Mouse (Mus musculus): ENCODE data around the gene Vav3. TPM values are rescaled to one million over a fixed set of nuclear protein-coding genes. Genes with fewer than 3 reads are reported as not detected.
A peak's percentile ranks its signal among the peaks of the same experiment; 100 is the strongest.

Gene Vav3
- polyA plus RNA-seq, 1 experiment: 2.2 TPM

- Histone ChIP-seq H3K79me3 (ENCODE audit: low read depth) (no peaks in the 10 kb centered on the region), H3K4me3 (ENCODE audit: insufficient read depth, poor library complexity, severe bottlenecking) (no peak overlapping the region), H3K36me3 (ENCODE audit: control insufficient read depth, insufficient read depth) (no peaks in the 10 kb centered on the region), H3K27me3 (ENCODE audit: control insufficient read depth, insufficient read depth, insufficient read length) (no peaks in the 10 kb centered on the region), H3ac (ENCODE audit: control insufficient read depth, insufficient read length, low read depth) (no peak overlapping the region), H3K79me2 (ENCODE audit: control insufficient read depth, insufficient read depth) (no peaks in the 10 kb centered on the region)
- no peak for TF ChIP-seq MAX (IDR thresholded peaks at IDR 0.05)
- TF ChIP-seq CEBPB (IDR thresholded peaks at IDR 0.05; ENCODE audit: low read depth): peak; percentile 24
Measured at GRCm38 (mm10) chr3:109421019-109421418, 80.6 kb downstream of the Vav3 start.

- TF ChIP-seq MAX (IDR thresholded peaks at IDR 0.05): no peak
- no peak for TF ChIP-seq FOSL1 (IDR thresholded peaks at IDR 0.05; ENCODE audit: insufficient read depth, low read length, poor library complexity, severe bottlenecking)
- no peak for TF ChIP-seq CTCF (IDR thresholded peaks at IDR 0.05; ENCODE audit: control insufficient read depth, insufficient read depth, insufficient read length)
- no peak for TF ChIP-seq USF1 (IDR thresholded peaks at IDR 0.05; ENCODE audit: low read depth)
- no peak for TF ChIP-seq CEBPB (IDR thresholded peaks at IDR 0.05; ENCODE audit: low read depth)
- no peak for TF ChIP-seq MYOG (IDR thresholded peaks at IDR 0.05; ENCODE audit: control insufficient read depth, extremely low read depth, insufficient read length)
- TF ChIP-seq MYOD1 (IDR thresholded peaks at IDR 0.05; ENCODE audit: control insufficient read depth, insufficient read length, low read depth): no peak
- Histone ChIP-seq H3ac (ENCODE audit: control insufficient read depth, insufficient read length, low read depth) (no peak overlapping the region), H3K79me3 (ENCODE audit: low read depth) (no peaks in the 10 kb centered on the region), H3K36me3 (ENCODE audit: control insufficient read depth, insufficient read depth) (no peaks in the 10 kb centered on the region), H3K27me3 (ENCODE audit: control insufficient read depth, insufficient read depth, insufficient read length) (no peaks in the 10 kb centered on the region), H3K4me3 (ENCODE audit: insufficient read depth, poor library complexity, severe bottlenecking) (no peak overlapping the region), H3K79me2 (ENCODE audit: control insufficient read depth, insufficient read depth) (no peaks in the 10 kb centered on the region)
Measured at GRCm38 (mm10) chr3:109423440-109424079, 83.1 kb downstream of the Vav3 start.

GRCm38 (mm10) chr3:109431285-109431684, 90.8 kb downstream of the Vav3 start:
- no peaks in the 10 kb centered on the region for H3K79me2 ChIP-seq (ENCODE audit: control insufficient read depth, insufficient read depth)
- TF ChIP-seq MYOD1 (IDR thresholded peaks at IDR 0.05; ENCODE audit: control insufficient read depth, insufficient read length, low read depth): no peak
- no peak for TF ChIP-seq CEBPB (IDR thresholded peaks at IDR 0.05; ENCODE audit: low read depth)
- no peak for TF ChIP-seq FOSL1 (IDR thresholded peaks at IDR 0.05; ENCODE audit: insufficient read depth, low read length, poor library complexity, severe bottlenecking)
- TF ChIP-seq MYOG (IDR thresholded peaks at IDR 0.05; ENCODE audit: control insufficient read depth, extremely low read depth, insufficient read length): no peak
- no peak for TF ChIP-seq CTCF (IDR thresholded peaks at IDR 0.05; ENCODE audit: control insufficient read depth, insufficient read depth, insufficient read length)
- H3K36me3 ChIP-seq (ENCODE audit: control insufficient read depth, insufficient read depth): no peaks in the 10 kb centered on the region
- no peak overlapping the region for H3K4me3 ChIP-seq (ENCODE audit: insufficient read depth, poor library complexity, severe bottlenecking)
- no peaks in the 10 kb centered on the region for H3K79me3 ChIP-seq (ENCODE audit: low read depth)
- no peak overlapping the region for H3ac ChIP-seq (ENCODE audit: control insufficient read depth, insufficient read length, low read depth)
- no peaks in the 10 kb centered on the region for H3K27me3 ChIP-seq (ENCODE audit: control insufficient read depth, insufficient read depth, insufficient read length)

GRCm38 (mm10) chr3:109438552-109438951, 98.1 kb downstream of the Vav3 start:
- no peaks in the 10 kb centered on the region for H3K79me2 ChIP-seq (ENCODE audit: control insufficient read depth, insufficient read depth)
- H3K4me3 ChIP-seq (ENCODE audit: insufficient read depth, poor library complexity, severe bottlenecking): no peak overlapping the region
- no peaks in the 10 kb centered on the region for H3K27me3 ChIP-seq (ENCODE audit: control insufficient read depth, insufficient read depth, insufficient read length)
- no peak for TF ChIP-seq CTCF (IDR thresholded peaks at IDR 0.05; ENCODE audit: control insufficient read depth, insufficient read depth, insufficient read length)
- TF ChIP-seq FOSL1 (IDR thresholded peaks at IDR 0.05; ENCODE audit: insufficient read depth, low read length, poor library complexity, severe bottlenecking): no peak
- no peak for TF ChIP-seq MAX (IDR thresholded peaks at IDR 0.05)
- no peak for TF ChIP-seq USF1 (IDR thresholded peaks at IDR 0.05; ENCODE audit: low read depth)
- no peak for TF ChIP-seq MYOG (IDR thresholded peaks at IDR 0.05; ENCODE audit: control insufficient read depth, extremely low read depth, insufficient read length)
- no peak for TF ChIP-seq CEBPB (IDR thresholded peaks at IDR 0.05; ENCODE audit: low read depth)
- no peak for TF ChIP-seq MYOD1 (IDR thresholded peaks at IDR 0.05; ENCODE audit: control insufficient read depth, insufficient read length, low read depth)
- no peaks in the 10 kb centered on the region for H3K79me3 ChIP-seq (ENCODE audit: low read depth)
- no peaks in the 10 kb centered on the region for H3K36me3 ChIP-seq (ENCODE audit: control insufficient read depth, insufficient read depth)
- no peak overlapping the region for H3ac ChIP-seq (ENCODE audit: control insufficient read depth, insufficient read length, low read depth)

GRCm38 (mm10) chr3:109439253-109439652, 98.8 kb downstream of the Vav3 start:
- H3K27me3 ChIP-seq (ENCODE audit: control insufficient read depth, insufficient read depth, insufficient read length): no peaks in the 10 kb centered on the region
- H3K79me2 ChIP-seq (ENCODE audit: control insufficient read depth, insufficient read depth): no peaks in the 10 kb centered on the region
- H3ac ChIP-seq (ENCODE audit: control insufficient read depth, insufficient read length, low read depth): no peak overlapping the region
- H3K79me3 ChIP-seq (ENCODE audit: low read depth): no peaks in the 10 kb centered on the region
- TF ChIP-seq MYOG (IDR thresholded peaks at IDR 0.05; ENCODE audit: control insufficient read depth, extremely low read depth, insufficient read length) (no peak), MAX (IDR thresholded peaks at IDR 0.05) (no peak), USF1 (IDR thresholded peaks at IDR 0.05; ENCODE audit: low read depth) (no peak), CEBPB (IDR thresholded peaks at IDR 0.05; ENCODE audit: low read depth) (no peak), CTCF (IDR thresholded peaks at IDR 0.05; ENCODE audit: control insufficient read depth, insufficient read depth, insufficient read length) (no peak), FOSL1 (IDR thresholded peaks at IDR 0.05; ENCODE audit: insufficient read depth, low read length, poor library complexity, severe bottlenecking) (no peak)
- no peaks in the 10 kb centered on the region for H3K36me3 ChIP-seq (ENCODE audit: control insufficient read depth, insufficient read depth)
- no peak overlapping the region for H3K4me3 ChIP-seq (ENCODE audit: insufficient read depth, poor library complexity, severe bottlenecking)

GRCm38 (mm10) chr3:109440001-109440400, 99.5 kb downstream of the Vav3 start:
- Histone ChIP-seq H3K4me3 (ENCODE audit: insufficient read depth, poor library complexity, severe bottlenecking) (no peak overlapping the region), H3K79me2 (ENCODE audit: control insufficient read depth, insufficient read depth) (no peaks in the 10 kb centered on the region), H3K36me3 (ENCODE audit: control insufficient read depth, insufficient read depth) (no peaks in the 10 kb centered on the region), H3K27me3 (ENCODE audit: control insufficient read depth, insufficient read depth, insufficient read length) (no peaks in the 10 kb centered on the region), H3ac (ENCODE audit: control insufficient read depth, insufficient read length, low read depth) (no peak overlapping the region), H3K79me3 (ENCODE audit: low read depth) (no peaks in the 10 kb centered on the region)
- TF ChIP-seq MYOD1 (IDR thresholded peaks at IDR 0.05; ENCODE audit: control insufficient read depth, insufficient read length, low read depth) (no peak), CTCF (IDR thresholded peaks at IDR 0.05; ENCODE audit: control insufficient read depth, insufficient read depth, insufficient read length) (no peak), FOSL1 (IDR thresholded peaks at IDR 0.05; ENCODE audit: insufficient read depth, low read length, poor library complexity, severe bottlenecking) (no peak), MYOG (IDR thresholded peaks at IDR 0.05; ENCODE audit: control insufficient read depth, extremely low read depth, insufficient read length) (no peak), USF1 (IDR thresholded peaks at IDR 0.05; ENCODE audit: low read depth) (no peak), MAX (IDR thresholded peaks at IDR 0.05) (no peak), CEBPB (IDR thresholded peaks at IDR 0.05; ENCODE audit: low read depth) (no peak)

Data from C2C12 (cell line).